Mouse (Mus musculus) stomach, postnatal 0 days (tissue): Measurements from ENCODE around the gene D430019H16Rik. TPM values are rescaled to one million over a fixed set of nuclear protein-coding genes. Genes with fewer than 3 reads are reported as not detected.
A peak's percentile ranks its signal among the peaks of the same experiment; 100 is the strongest.

ENCODE experiments used
- ATAC-seq: fragments of 200-750 bp; cut with Nextera tagmentation; 2 replicates; pipeline ENCODE4 v1.8.0; 2017; ENCODE audit not compliant: low FRiP score, low TSS enrichment
- DNase-seq: peaks from one replicate; pipeline ENCODE4 v3.0.0-alpha.2; 2016; ENCODE audit warnings: low spot score
- H3K27ac ChIP-seq: fragments of 300-500 bp; sonication (generic); replicated peaks from 2 replicates; pipeline ENCODE4 v1.5.1; 2014; ENCODE audit warnings: mild to moderate bottlenecking, control low read depth
- H3K27me3 ChIP-seq: fragments of 300-500 bp; sonication (generic); 2 replicates; pipeline ENCODE4 v1.6.1; 2014; ENCODE audit warnings: low read length; ENCODE audit not compliant: control insufficient read depth, insufficient read depth
- H3K36me3 ChIP-seq: fragments of 300-500 bp; sonication (generic); 2 replicates; pipeline ENCODE4 v1.6.1; 2014; ENCODE audit warnings: low read length, mixed read lengths; ENCODE audit not compliant: control insufficient read depth, insufficient read depth
- H3K4me1 ChIP-seq: fragments of 300-500 bp; sonication (generic); replicated peaks from 2 replicates; pipeline ENCODE4 v1.6.1; 2014; ENCODE audit warnings: antibody characterized with exemption; ENCODE audit not compliant: control insufficient read depth, insufficient read depth
- H3K4me2 ChIP-seq: fragments of 300-500 bp; sonication (generic); replicated peaks from 2 replicates; pipeline ENCODE4 v1.6.1; 2014; ENCODE audit warnings: low read depth, mild to moderate bottlenecking, control low read depth, moderate library complexity
- H3K4me3 ChIP-seq: fragments of 300-500 bp; sonication (generic); 2 replicates; pipeline ENCODE4 v1.5.1; 2014; ENCODE audit warnings: low read depth, low read length, control low read depth
- H3K9ac ChIP-seq: fragments of 300-500 bp; sonication (generic); 2 replicates; pipeline ENCODE4 v1.6.1; 2014; ENCODE audit warnings: mild to moderate bottlenecking, low read length, control low read depth, mixed read lengths
- H3K9me3 ChIP-seq: fragments of 300-500 bp; sonication (generic); 2 replicates; pipeline ENCODE4 v1.6.1; 2016; ENCODE audit warnings: low read length; ENCODE audit not compliant: control insufficient read depth
- CTCF ChIP-seq: IDR thresholded peaks from 2 replicates; pipeline ENCODE4 v1.5.1; 2016; ENCODE audit warnings: antibody characterized with exemption, low read depth, mild to moderate bottlenecking, moderate library complexity
- EP300 ChIP-seq: optimal IDR thresholded peaks from 2 replicates; pipeline ENCODE3; 2016; ENCODE audit warnings: antibody characterized with exemption
- WGBS: fragments of 180-500 bp; shearing (Covaris S2); extraction: QIAGEN DNeasy Blood & Tissue Kit; methylation state at CpG from one replicate; pipeline ENCODE4 v1.1.7; 2014; 5-methylcytosine and 5-hydroxymethylcytosine counted together
- polyA plus RNA-seq: library from polyadenylated mRNA; unstranded; fragments of >200 nt; fragmentation: Nextera tagmentation; extraction: Ambion mirVana; gene quantifications from 2 replicates; pipeline ENCODE4 v1.2.1, GENCODE M21; 2015

Gene D430019H16Rik
- polyA plus RNA-seq, 1 experiment from 2014 or later: 0.55 TPM

DNA sequence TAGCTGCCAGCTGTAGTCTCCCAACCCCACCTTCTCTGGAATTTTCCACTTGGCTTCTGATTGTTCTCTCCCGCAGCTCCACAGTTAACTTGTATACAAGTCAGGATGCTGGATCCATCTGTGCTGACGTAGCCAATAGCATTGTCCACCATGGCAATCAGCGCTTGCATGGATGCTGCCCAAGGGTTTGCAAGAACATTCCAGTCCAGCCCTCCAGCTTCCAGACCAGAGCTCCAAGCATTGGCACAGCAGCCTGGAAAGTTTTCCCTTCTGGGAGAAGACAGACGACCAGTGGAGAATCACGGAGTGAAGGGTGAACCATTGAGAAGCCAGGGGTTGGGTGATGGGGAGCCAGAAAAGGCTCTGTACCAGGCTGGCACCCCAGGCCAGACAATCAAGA, 41.1 kb downstream of the D430019H16Rik start:
- H3K9ac ChIP-seq: no peak overlapping the region
- H3K27me3 ChIP-seq: no peaks in the 10 kb centered on the region
- WGBS: 47% methylated on average over 5 of the region's 5 CpGs
- no peak overlapping the region for H3K4me3 ChIP-seq
- H3K36me3 ChIP-seq: no peaks in the 10 kb centered on the region
- no peak overlapping the region for H3K27ac ChIP-seq
- H3K9me3 ChIP-seq: no peaks in the 10 kb centered on the region
- ATAC-seq (no peak), DNase-seq (no peak)
- H3K4me2 ChIP-seq: no peak overlapping the region
- TF ChIP-seq CTCF (no peak), EP300 (no peak)
- no peaks in the 10 kb centered on the region for H3K4me1 ChIP-seq

- Histone ChIP-seq H3K9me3 (no peaks in the 10 kb centered on the region), H3K36me3 (no peaks in the 10 kb centered on the region), H3K9ac (no peak overlapping the region), H3K4me1 (no peaks in the 10 kb centered on the region), H3K4me2 (no peak overlapping the region), H3K27me3 (no peaks in the 10 kb centered on the region), H3K4me3 (no peak overlapping the region), H3K27ac (no peak overlapping the region)
- 16% methylated on average over 6 of the region's 6 CpGs for WGBS
- peak; percentile 80 for DNase-seq
- TF ChIP-seq EP300 (no peak), CTCF (peak; percentile 94)
- peak; percentile 55; the same call in 1 of the 2 replicates for ATAC-seq
Observed at GRCm38 (mm10) chr12:105497894-105498293, 44.2 kb downstream of the D430019H16Rik start.

DNA sequence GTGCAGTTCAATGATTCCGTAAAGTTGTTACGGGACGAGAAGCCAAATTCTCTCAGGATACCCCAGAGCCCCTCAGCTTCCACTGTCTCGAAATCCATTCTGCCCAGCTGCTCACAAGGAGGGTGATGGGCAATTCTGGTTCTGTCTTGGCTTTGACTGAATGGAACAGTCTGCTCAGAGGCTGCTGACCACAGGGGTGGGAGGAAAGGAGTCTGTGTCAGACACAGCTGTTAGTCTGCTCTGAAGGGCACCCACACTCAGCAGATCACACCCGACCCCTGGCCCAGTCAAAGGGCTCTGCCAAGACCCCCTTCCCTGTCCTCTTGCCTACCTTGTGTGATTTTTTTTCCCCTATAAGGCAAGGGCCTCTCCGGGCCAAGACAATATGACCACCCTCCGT, 44.8 kb downstream of the D430019H16Rik start:
- DNase-seq (no peak), ATAC-seq (no peak)
- Histone ChIP-seq H3K27ac (no peak overlapping the region), H3K4me2 (no peak overlapping the region), H3K4me1 (no peaks in the 10 kb centered on the region), H3K36me3 (no peaks in the 10 kb centered on the region), H3K9me3 (no peaks in the 10 kb centered on the region), H3K27me3 (no peaks in the 10 kb centered on the region), H3K4me3 (no peak overlapping the region), H3K9ac (no peak overlapping the region)
- WGBS: 81% methylated on average over 7 of the region's 7 CpGs
- no peak for TF ChIP-seq EP300
- TF ChIP-seq CTCF: no peak

- no peak for TF ChIP-seq EP300
- TF ChIP-seq CTCF: no peak
- 35% methylated on average over 4 of the region's 4 CpGs for WGBS
- DNase-seq: no peak
- Histone ChIP-seq H3K36me3 (no peaks in the 10 kb centered on the region), H3K9ac (no peak overlapping the region), H3K27ac (no peak overlapping the region), H3K27me3 (no peaks in the 10 kb centered on the region), H3K4me2 (no peak overlapping the region), H3K4me3 (no peak overlapping the region), H3K4me1 (no peaks in the 10 kb centered on the region), H3K9me3 (no peaks in the 10 kb centered on the region)
- no peak for ATAC-seq
Observed at GRCm38 (mm10) chr12:105498842-105499241, 45.2 kb downstream of the D430019H16Rik start.

DNA sequence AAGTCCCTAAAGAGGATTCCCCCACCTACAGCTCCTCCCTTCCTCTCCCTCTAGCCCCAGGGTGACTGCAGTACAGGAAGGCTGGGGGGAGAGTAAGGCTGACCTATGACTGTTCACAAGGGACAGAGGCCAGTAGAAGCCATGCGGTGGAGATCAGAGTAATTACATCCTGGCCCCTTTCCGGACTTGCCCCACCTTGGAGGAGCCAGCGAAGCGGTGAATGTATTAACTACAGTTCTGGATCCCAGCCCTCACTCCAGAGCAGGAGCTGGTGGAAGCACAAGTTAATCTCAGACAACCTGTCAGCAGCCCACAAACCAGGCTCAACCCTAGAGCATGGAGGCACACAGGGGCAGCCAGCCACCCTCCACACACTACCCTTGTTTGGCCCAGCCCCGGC, 47.3 kb downstream of the D430019H16Rik start:
- Histone ChIP-seq H3K27ac (no peak overlapping the region), H3K4me2 (no peak overlapping the region), H3K27me3 (no peaks in the 10 kb centered on the region), H3K9ac (no peak overlapping the region), H3K36me3 (no peaks in the 10 kb centered on the region), H3K4me1 (no peaks in the 10 kb centered on the region), H3K9me3 (no peaks in the 10 kb centered on the region), H3K4me3 (no peak overlapping the region)
- DNase-seq (no peak), ATAC-seq (no peak)
- WGBS: 45% methylated on average over 5 of the region's 5 CpGs
- no peak for TF ChIP-seq EP300
- TF ChIP-seq CTCF: no peak

DNA sequence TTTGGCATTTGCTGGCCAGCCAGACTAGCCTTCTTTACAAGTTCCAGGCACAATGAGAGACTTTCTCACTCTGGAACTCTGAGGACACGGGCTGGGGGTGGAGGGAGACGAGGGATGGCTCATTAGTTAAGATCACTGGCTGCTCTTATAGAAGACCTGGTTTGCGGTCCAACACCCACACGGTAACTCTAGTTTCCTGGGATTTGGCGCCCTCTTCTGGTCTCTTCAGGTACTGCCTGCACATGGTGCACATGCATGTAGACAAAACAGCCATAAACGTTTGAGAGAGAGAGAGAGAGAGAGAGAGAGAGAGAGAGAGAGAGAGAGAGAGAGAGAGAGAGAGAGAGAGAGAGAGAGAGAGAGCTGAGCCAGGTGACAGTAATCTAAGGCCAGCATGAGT, 51.1 kb downstream of the D430019H16Rik start:
- WGBS: 71% methylated on average over 6 of the region's 6 CpGs
- no peak overlapping the region for H3K4me2 ChIP-seq
- TF ChIP-seq CTCF (peak; percentile 60), EP300 (no peak)
- no peaks in the 10 kb centered on the region for H3K4me1 ChIP-seq
- H3K27me3 ChIP-seq: no peaks in the 10 kb centered on the region
- DNase-seq (no peak), ATAC-seq (no peak)
- no peak overlapping the region for H3K4me3 ChIP-seq
- H3K36me3 ChIP-seq: no peaks in the 10 kb centered on the region
- no peak overlapping the region for H3K27ac ChIP-seq
- H3K9me3 ChIP-seq: no peaks in the 10 kb centered on the region
- no peak overlapping the region for H3K9ac ChIP-seq
